ENCODE assay signal across 12 mouse cellular contexts in the genomic region with DNA sequence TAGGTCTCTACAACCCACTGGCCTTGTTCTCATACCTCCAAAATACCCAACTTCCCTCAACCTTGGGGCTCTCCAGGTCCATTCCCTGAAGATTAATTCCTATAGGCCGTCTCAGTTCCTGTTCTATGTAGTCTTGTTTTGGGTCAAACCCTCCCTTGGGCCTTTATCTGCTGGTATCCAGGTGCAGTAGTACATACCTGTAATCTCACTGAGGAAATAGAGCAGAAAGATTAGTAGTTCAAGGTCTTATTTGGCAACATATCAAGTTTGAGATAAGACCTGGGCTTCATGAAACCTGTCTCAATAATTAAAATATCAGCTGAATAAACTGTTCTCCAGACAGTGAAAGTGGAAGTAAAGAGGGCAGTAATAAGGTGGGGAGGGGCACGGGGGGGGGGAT. TPM values are rescaled to one million over a fixed set of nuclear protein-coding genes. Genes with fewer than 3 reads are reported as not detected.
DNase-seq lines count a peak whose midpoint lies in the region; ATAC-seq and TF ChIP-seq lines count a peak whose summit lies in the region.
"Had no signal": no experiment of that assay in that cellular context is flagged by ENCODE, and none has a peak within 500 bp of the region (broad histone marks: within the 10 kb centered on the region; RNA-seq: fewer than 3 reads in every experiment).

No protein-coding gene starts in this region.

- DNase-seq in heart, adult 2 months: no peak
- DNase-seq in heart, adult 18-20 months: no peak
- no peak for DNase-seq in kidney, adult 8-10 months
- DNase-seq in stomach, postnatal 0 days (ENCODE audit: low spot score): no peak
- no peak for DNase-seq in left cerebral cortex, adult 11 months (ENCODE audit: low spot score)
- DNase-seq: gastrocnemius, postnatal 36 days had no signal

- intact Hi-C loops in heart, adult 2 months (cut with DNase I): loop anchor here (1.0 kb wide), 1 partner anchor 25 kb away; no protein-coding TSS in a partner anchor

- WGBS in heart, adult 2 months: 16% methylated on average over 2 of the region's 2 CpGs
- WGBS in kidney, embryonic 15.5 days: 45% methylated on average over 2 of the region's 2 CpGs
- 21% methylated on average over 2 of the region's 2 CpGs for WGBS in stomach, embryonic 15.5 days
- 35% methylated on average over 2 of the region's 2 CpGs for WGBS in stomach, postnatal 0 days
- WGBS in stomach, embryonic 16.5 days: 30% methylated on average over 2 of the region's 2 CpGs

- H3K4me1 ChIP-seq in heart, adult 2 months (ENCODE audit: control insufficient read depth, insufficient read depth, low read length): peaks cover 27% of the 10 kb centered on the region
- peaks cover 52% of the 10 kb centered on the region for H3K4me1 ChIP-seq in kidney, embryonic 15.5 days
- peaks cover 21% of the 10 kb centered on the region for H3K4me1 ChIP-seq in stomach, embryonic 15.5 days
- no peaks in the 10 kb centered on the region for H3K4me1 ChIP-seq in stomach, postnatal 0 days (replicated peaks; ENCODE audit: control insufficient read depth, insufficient read depth)
- H3K4me1 ChIP-seq in stomach, embryonic 16.5 days (ENCODE audit: control insufficient read depth, insufficient read depth, low read length): peaks cover 16% of the 10 kb centered on the region

- no peaks in the 10 kb centered on the region for H3K9me3 ChIP-seq in kidney, embryonic 15.5 days (replicated peaks)
- H3K9me3 ChIP-seq in stomach, embryonic 15.5 days: no peaks in the 10 kb centered on the region
- no peaks in the 10 kb centered on the region for H3K9me3 ChIP-seq in stomach, postnatal 0 days (ENCODE audit: control insufficient read depth, low read length)
- H3K9me3 ChIP-seq in stomach, embryonic 16.5 days (replicated peaks; ENCODE audit: control insufficient read depth, low read length): no peaks in the 10 kb centered on the region

- no peak for TF ChIP-seq POLR2A in heart, adult 2 months (IDR thresholded peaks at IDR 0.05; ENCODE audit: insufficient read depth, low read depth, low read length)

- H3K4me3 ChIP-seq in heart, adult 2 months: no peak overlapping the region
- no peak overlapping the region for H3K4me3 ChIP-seq in kidney, embryonic 15.5 days (replicated peaks)
- H3K4me3 ChIP-seq in stomach, embryonic 15.5 days (replicated peaks): no peak overlapping the region
- H3K4me3 ChIP-seq in stomach, postnatal 0 days (ENCODE audit: low read depth, low read length): no peak overlapping the region
- no peak overlapping the region for H3K4me3 ChIP-seq in stomach, embryonic 16.5 days (replicated peaks; ENCODE audit: low read length)
- H3K4me3 ChIP-seq: erythroblast, embryonic 14.5 days had no signal

- H3K27ac ChIP-seq in heart, adult 2 months: peak overlapping the region; percentile 76
- peak overlapping the region; percentile 86 for H3K27ac ChIP-seq in kidney, embryonic 15.5 days
- H3K27ac ChIP-seq in stomach, embryonic 15.5 days: peak overlapping the region; percentile 54
- no peak overlapping the region for H3K27ac ChIP-seq in stomach, postnatal 0 days (replicated peaks)
- H3K27ac ChIP-seq in stomach, embryonic 16.5 days (ENCODE audit: low read length): no peak overlapping the region

- no peaks in the 10 kb centered on the region for H3K27me3 ChIP-seq in heart, adult 2 months (ENCODE audit: control insufficient read depth, insufficient read depth, low read length)
- H3K27me3 ChIP-seq in kidney, embryonic 15.5 days: no peaks in the 10 kb centered on the region
- H3K27me3 ChIP-seq in stomach, embryonic 15.5 days (replicated peaks): no peaks in the 10 kb centered on the region
- H3K27me3 ChIP-seq in stomach, postnatal 0 days (ENCODE audit: control insufficient read depth, insufficient read depth, low read length): no peaks in the 10 kb centered on the region
- no peaks in the 10 kb centered on the region for H3K27me3 ChIP-seq in stomach, embryonic 16.5 days (ENCODE audit: control insufficient read depth, insufficient read depth, low read length)

- TF ChIP-seq EP300 in heart, adult 2 months (IDR thresholded peaks at IDR 0.05; ENCODE audit: insufficient read depth, low read depth, low read length): no peak
- no peak for TF ChIP-seq EP300 in stomach, postnatal 0 days (optimal IDR thresholded peaks at IDR 0.05)

- peaks cover 6% of the 10 kb centered on the region for H3K36me3 ChIP-seq in heart, adult 2 months (ENCODE audit: control insufficient read depth, insufficient read depth, low read length)
- H3K36me3 ChIP-seq in kidney, embryonic 15.5 days: no peaks in the 10 kb centered on the region
- H3K36me3 ChIP-seq in stomach, embryonic 15.5 days: no peaks in the 10 kb centered on the region
- no peaks in the 10 kb centered on the region for H3K36me3 ChIP-seq in stomach, postnatal 0 days (ENCODE audit: control insufficient read depth, insufficient read depth, low read length)
- no peaks in the 10 kb centered on the region for H3K36me3 ChIP-seq in stomach, embryonic 16.5 days (ENCODE audit: control insufficient read depth, insufficient read depth, low read length)

- no peak for ATAC-seq in kidney, embryonic 15.5 days (replicated peaks; ENCODE audit: low FRiP score)
- peak; percentile 45; the same call in 1 of the 2 replicates for ATAC-seq in stomach, embryonic 15.5 days (ENCODE audit: insufficient read depth, low FRiP score, low read depth)
- no peak for ATAC-seq in stomach, postnatal 0 days (ENCODE audit: low FRiP score, low TSS enrichment)
- ATAC-seq in stomach, embryonic 16.5 days (ENCODE audit: insufficient read depth, low FRiP score): 0 out of 2 replicates have a peak, but pooled peaks have one; percentile 22
- ATAC-seq: midbrain, embryonic 16.5 days had no signal

- H3K4me2 ChIP-seq in kidney, embryonic 15.5 days: peak overlapping the region; percentile 37
- H3K4me2 ChIP-seq in stomach, embryonic 15.5 days: peak overlapping the region; percentile 34; the same call in 1 of the 2 replicates
- no peak overlapping the region for H3K4me2 ChIP-seq in stomach, postnatal 0 days (replicated peaks; ENCODE audit: low read depth)
- no peak overlapping the region for H3K4me2 ChIP-seq in stomach, embryonic 16.5 days (ENCODE audit: low read depth, low read length)

- TF ChIP-seq CTCF in heart, adult 2 months (IDR thresholded peaks at IDR 0.05): no peak
- no peak for TF ChIP-seq CTCF in stomach, postnatal 0 days (IDR thresholded peaks at IDR 0.05; ENCODE audit: low read depth)

- H3K79me2 ChIP-seq in heart, adult 2 months (replicated peaks; ENCODE audit: control insufficient read depth, insufficient read depth, low read length): no peaks in the 10 kb centered on the region

- no peak overlapping the region for H3K9ac ChIP-seq in heart, adult 2 months (ENCODE audit: low read depth, low read length)
- no peak overlapping the region for H3K9ac ChIP-seq in kidney, embryonic 15.5 days
- H3K9ac ChIP-seq in stomach, embryonic 15.5 days: no peak overlapping the region
- H3K9ac ChIP-seq in stomach, postnatal 0 days (ENCODE audit: low read length): no peak overlapping the region
- H3K9ac ChIP-seq in stomach, embryonic 16.5 days (ENCODE audit: low read length): no peak overlapping the region

RNA-seq across cellular contexts. Expression of a gene that starts 9.9 kb away (rescaled TPM):
- total RNA-seq in heart, adult 2 months (2021): not detected
- polyA plus RNA-seq in heart, adult 2 months (2012; rRNA removed): not detected in 2 replicates
- total RNA-seq in heart, adult 18-20 months (2021): not detected
- polyA plus RNA-seq in kidney, embryonic 15.5 days (2015; fragmentation: Nextera tagmentation; extraction: Ambion mirVana): 0.30 TPM in 1 of 2 replicates, not detected in the other
- polyA plus RNA-seq in stomach, embryonic 15.5 days (2015; fragmentation: Nextera tagmentation; extraction: Ambion mirVana): 0.17 and 0.23 TPM in 2 replicates
- 0.08 and 0.15 TPM in 2 replicates for polyA plus RNA-seq in stomach, postnatal 0 days (2015; fragmentation: Nextera tagmentation; extraction: Ambion mirVana)
- 0.12 and 0.16 TPM in 2 replicates for polyA plus RNA-seq in stomach, embryonic 16.5 days (2015; fragmentation: Nextera tagmentation; extraction: Ambion mirVana)
- total RNA-seq: gastrocnemius, postnatal 36 days; left cerebral cortex, postnatal 14 days had no signal
- polyA plus RNA-seq: erythroblast, embryonic 14.5 days; midbrain, embryonic 16.5 days had no signal

RNA-seq across cellular contexts. Expression of a gene that starts 13.8 kb away (rescaled TPM):
- total RNA-seq in heart, adult 2 months (2021): 10 to 100 TPM; 56.8 to 58.7 TPM
- polyA plus RNA-seq in heart, adult 2 months (2012; rRNA removed): 61.1 and 93.6 TPM in 2 replicates
- 10 to 100 TPM; 63.9 to 65.2 TPM for total RNA-seq in heart, adult 18-20 months (2021)
- polyA plus RNA-seq in kidney, embryonic 15.5 days (2015; fragmentation: Nextera tagmentation; extraction: Ambion mirVana): 162 and 169 TPM in 2 replicates
- polyA plus RNA-seq in stomach, embryonic 15.5 days (2015; fragmentation: Nextera tagmentation; extraction: Ambion mirVana): 136 and 140 TPM in 2 replicates
- polyA plus RNA-seq in stomach, postnatal 0 days (2015; fragmentation: Nextera tagmentation; extraction: Ambion mirVana): 98.0 and 104 TPM in 2 replicates
- polyA plus RNA-seq in stomach, embryonic 16.5 days (2015; fragmentation: Nextera tagmentation; extraction: Ambion mirVana): 139 and 142 TPM in 2 replicates

RNA-seq across cellular contexts. Expression of a gene that starts 23.9 kb away (rescaled TPM):
- total RNA-seq in heart, adult 2 months (2021): 10 to 100 TPM; 10.7 to 13.2 TPM
- polyA plus RNA-seq in heart, adult 2 months (2012; rRNA removed): 8.3 and 14.9 TPM in 2 replicates
- total RNA-seq in heart, adult 18-20 months (2021): 10 to 100 TPM in 1 of 2 experiments, 1 to 10 TPM in 1; 9.4 to 11.2 TPM
- polyA plus RNA-seq in kidney, embryonic 15.5 days (2015; fragmentation: Nextera tagmentation; extraction: Ambion mirVana): 25.5 and 28.0 TPM in 2 replicates
- 9.7 and 10.0 TPM in 2 replicates for polyA plus RNA-seq in stomach, embryonic 15.5 days (2015; fragmentation: Nextera tagmentation; extraction: Ambion mirVana)
- polyA plus RNA-seq in stomach, postnatal 0 days (2015; fragmentation: Nextera tagmentation; extraction: Ambion mirVana): 2.4 TPM in 2 replicates
- 7.9 and 9.7 TPM in 2 replicates for polyA plus RNA-seq in stomach, embryonic 16.5 days (2015; fragmentation: Nextera tagmentation; extraction: Ambion mirVana)

RNA-seq across cellular contexts. Expression of a gene that starts 37.2 kb away (rescaled TPM):
- 10 to 100 TPM; 62.3 to 71.5 TPM for total RNA-seq in heart, adult 2 months (2021)
- 43.4 and 68.9 TPM in 2 replicates for polyA plus RNA-seq in heart, adult 2 months (2012; rRNA removed)
- total RNA-seq in heart, adult 18-20 months (2021): 10 to 100 TPM; 59.0 to 64.0 TPM
- 84.4 and 88.6 TPM in 2 replicates for polyA plus RNA-seq in kidney, embryonic 15.5 days (2015; fragmentation: Nextera tagmentation; extraction: Ambion mirVana)
- polyA plus RNA-seq in stomach, embryonic 15.5 days (2015; fragmentation: Nextera tagmentation; extraction: Ambion mirVana): 76.4 and 82.1 TPM in 2 replicates
- 50.2 and 52.7 TPM in 2 replicates for polyA plus RNA-seq in stomach, postnatal 0 days (2015; fragmentation: Nextera tagmentation; extraction: Ambion mirVana)
- polyA plus RNA-seq in stomach, embryonic 16.5 days (2015; fragmentation: Nextera tagmentation; extraction: Ambion mirVana): 77.5 and 84.9 TPM in 2 replicates

Comparison
In these comparisons a context has a peak if more than half of its experiments do, and no peak if none do; other contexts are left out.
1. H3K27ac ChIP-seq: peak in heart, adult 2 months (single experiment), kidney, embryonic 15.5 days (single experiment) and stomach, embryonic 15.5 days (single experiment); none in stomach, postnatal 0 days (single experiment) and stomach, embryonic 16.5 days (single experiment).
2. ATAC-seq: peak in stomach, embryonic 15.5 days (single experiment) and stomach, embryonic 16.5 days (single experiment); none in kidney, embryonic 15.5 days (single experiment) and stomach, postnatal 0 days (single experiment).
3. H3K4me2 ChIP-seq: peak in kidney, embryonic 15.5 days (single experiment) and stomach, embryonic 15.5 days (single experiment); none in stomach, postnatal 0 days (single experiment) and stomach, embryonic 16.5 days (single experiment).